Mouse (Mus musculus) left cerebral cortex, postnatal 25 days (tissue): Measurements from ENCODE around the gene Dvl3. TPM values are rescaled to one million over a fixed set of nuclear protein-coding genes. Genes with fewer than 3 reads are reported as not detected.

Source experiments
- DNase-seq, 2 experiments: peaks; one replicate each; pipeline ENCODE4 v3.0.0; 2022; ENCODE audit warnings: low spot score in 2 of 2, mixed read lengths in 1 of 2
- intact Hi-C: fragments of 180-260 bp; cut with DNase I; formaldehyde crosslinking; loops from one replicate; pipeline ENCODE4 v1.15.1; 2025
- total RNA-seq, 2 experiments: library from RNA; stranded (reverse); gene quantifications; 2 replicates each; pipeline ENCODE4 v1.2.3; 2021

Gene Dvl3
- total RNA-seq, 2 experiments from 2014 or later: 70.9 to 72.1 TPM

DNA sequence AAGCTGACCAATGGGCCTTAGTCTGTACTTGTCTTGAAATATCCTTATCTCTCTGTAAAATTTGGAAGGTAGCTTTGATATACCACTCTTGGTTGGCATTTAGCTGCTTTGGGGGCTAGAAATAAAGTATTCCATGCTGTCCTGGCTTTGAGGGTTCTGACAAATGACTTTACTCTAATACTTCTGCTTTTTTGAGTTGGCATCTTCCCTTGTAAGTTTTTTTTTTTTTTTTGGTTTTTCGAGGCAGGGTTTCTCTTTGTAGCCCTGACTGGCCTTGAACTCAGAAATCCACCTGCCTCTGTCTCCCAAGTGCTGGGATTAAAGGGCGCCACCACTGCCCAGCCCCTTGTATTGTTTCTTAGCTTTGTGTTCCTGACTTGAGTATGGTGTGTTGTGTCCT lies 23.3 kb upstream of the Dvl3 start:
- no peak for DNase-seq
- intact Hi-C loops: no loop called here

DNA sequence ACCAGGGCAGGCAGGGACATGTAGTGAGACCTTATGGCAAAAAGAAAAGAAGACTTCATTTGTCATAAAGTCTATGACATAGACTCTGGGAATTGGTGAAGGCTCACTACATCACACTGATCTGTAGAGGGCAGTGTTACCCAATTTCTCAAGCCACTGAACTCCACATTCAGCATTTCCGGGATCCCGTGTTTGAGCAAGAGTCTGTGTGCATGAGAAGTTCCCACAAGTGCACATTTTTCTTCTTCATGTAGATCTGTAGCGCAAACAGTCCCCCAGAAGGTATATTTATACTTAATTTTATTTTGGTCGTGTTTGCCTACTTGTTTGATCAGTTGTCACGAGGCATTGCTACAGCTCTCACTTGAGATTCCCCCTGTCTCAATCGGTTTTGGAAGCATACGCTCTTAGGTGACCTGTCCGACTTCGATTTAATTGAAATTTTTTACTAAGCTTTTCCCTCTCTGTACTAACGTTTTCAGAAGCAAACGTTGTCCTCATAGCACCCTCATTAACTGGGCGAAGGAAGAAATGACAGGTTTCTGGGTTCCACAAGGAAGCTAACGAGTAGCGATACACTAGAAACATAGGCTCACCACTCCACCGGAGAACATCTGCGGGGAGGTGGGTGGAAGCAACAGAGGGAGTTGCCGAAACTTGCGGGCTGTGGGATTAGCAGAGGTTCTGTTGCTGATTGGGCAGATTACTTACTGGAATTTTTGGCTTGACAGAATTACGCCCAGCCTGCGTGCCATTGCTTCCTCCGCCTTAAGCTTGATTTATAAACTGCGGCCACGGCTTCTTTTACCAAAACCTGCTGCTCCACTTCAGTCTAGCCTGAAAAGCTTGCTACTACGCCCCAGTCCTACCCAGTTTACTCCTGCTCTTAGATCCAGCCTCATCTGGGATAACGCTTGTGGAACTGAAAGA lies 19.8 kb upstream of the Dvl3 start:
- peak; percentile 69 to 87 for DNase-seq

DNA sequence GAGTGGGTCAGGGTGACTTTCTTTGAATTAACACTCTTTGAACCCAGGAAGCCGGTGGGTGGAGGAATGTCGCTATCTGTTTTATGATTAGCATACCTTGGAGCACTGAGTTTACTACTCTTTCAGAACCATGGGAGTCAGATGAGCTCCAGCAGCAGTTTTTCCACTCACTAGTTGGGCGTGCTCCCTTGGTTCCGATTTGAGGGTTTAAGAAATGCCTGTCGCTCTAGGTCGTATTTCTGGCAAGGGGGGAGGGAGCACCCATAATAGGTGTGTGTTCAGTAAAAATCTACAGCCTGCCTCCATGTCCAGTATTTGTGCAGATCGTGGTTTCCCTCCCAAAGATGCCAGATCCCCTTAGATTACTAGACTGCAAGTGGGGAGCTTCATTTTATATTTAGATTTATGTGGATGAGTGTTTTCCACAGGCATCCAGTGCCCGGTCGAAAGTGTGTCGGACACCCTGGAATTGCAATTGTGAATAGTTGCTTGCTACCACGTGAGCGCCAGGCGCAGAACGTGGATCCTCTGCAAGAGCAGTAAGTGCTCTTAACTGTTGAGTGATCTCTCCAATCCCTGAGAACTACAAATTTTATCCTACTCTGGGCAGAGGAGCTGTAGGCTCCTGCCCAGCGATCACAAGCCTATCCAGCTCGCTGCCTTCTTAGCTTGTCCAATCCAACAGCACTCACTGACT lies 18.7 kb upstream of the Dvl3 start:
- intact Hi-C loops: loop anchor here (1.0 to 5.0 kb wide), 4 partner anchors 19 to 269 kb away; partner anchors contain the start of genes Alg3, Dvl3, Eef1akmt4 and Gm49333
- DNase-seq: no peak

More for the DNA sequence above, 19.8 kb upstream of the Dvl3 start:
- intact Hi-C loops: loop anchor here (5.0 kb wide), 2 partner anchors 115 to 270 kb away; partner anchors contain the start of genes Alg3, Eef1akmt4 and Gm49333

DNA sequence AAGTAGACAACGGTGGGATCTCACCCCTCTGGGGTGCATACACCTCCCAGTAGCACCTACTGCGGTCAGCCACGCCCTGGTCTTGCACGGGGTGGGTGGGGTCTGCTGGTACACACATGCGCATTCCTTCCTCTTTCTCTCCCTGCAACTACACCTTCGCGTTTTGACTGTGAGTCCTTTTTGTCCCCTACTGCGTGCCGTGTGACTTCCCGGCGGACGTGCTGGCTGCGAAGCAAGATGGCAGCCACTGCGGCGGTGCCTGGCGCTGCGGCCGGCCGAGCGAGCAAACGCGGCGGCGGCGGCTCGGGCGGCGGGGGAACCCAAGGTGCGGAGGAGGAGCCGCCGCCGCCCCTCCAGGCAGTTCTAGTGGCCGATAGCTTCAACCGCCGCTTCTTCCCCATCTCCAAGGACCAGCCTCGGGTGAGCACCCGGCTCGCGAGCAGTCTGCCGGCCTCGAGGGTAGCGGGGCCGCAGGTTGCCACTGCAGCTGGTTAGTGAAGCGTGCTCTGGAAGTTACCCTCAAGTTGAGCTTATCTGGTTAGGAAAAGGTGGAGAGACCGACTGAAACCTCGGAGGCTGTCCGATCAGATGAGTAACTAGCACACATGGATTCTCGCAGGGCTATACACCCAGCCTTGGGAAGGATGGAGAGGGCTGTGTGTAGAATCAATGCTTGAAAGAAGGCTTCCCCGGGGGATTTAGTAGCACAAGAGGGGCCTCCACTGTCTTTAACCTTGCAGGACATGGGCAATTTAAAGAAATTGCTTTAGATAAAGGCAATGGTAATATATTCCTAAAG lies 17.9 kb upstream of the Dvl3 start, which contains the start of gene Eif2b5:
Gene Eif2b5, plus strand, starts transcription at position 141 of the 799 bp plus-strand sequence.
- intact Hi-C loops: loop anchor here (1.0 to 5.0 kb wide), 4 partner anchors 18 to 268 kb away; partner anchors contain the start of genes Alg3, Dvl3, Eef1akmt4 and Gm49333
- peak; percentile 93 to 97 for DNase-seq

DNA sequence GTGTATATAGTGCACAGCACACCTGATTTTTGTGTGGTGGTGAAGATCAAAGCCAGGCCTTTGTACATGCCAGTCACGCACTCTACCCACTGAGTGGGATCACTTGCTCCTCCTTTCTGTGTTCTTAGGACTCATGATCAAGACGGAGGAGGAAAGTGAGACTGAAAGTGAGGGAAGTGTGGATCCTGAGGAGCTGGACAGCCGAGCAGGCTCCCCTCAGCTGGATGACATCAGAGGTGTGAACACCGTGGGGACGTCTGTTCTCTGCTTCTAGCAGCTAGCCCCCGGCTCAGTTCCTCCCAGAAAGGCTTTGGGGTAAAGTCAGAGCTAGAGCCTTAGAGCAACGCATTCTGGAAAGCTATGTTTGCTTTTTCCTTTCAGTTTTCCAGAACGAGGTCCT lies 10.8 kb upstream of the Dvl3 start:
- DNase-seq: peak in 1 of 2 experiments; percentile 74
- intact Hi-C loops: loop anchor here (10.0 kb wide), 1 partner anchor 689 kb away; no protein-coding TSS in a partner anchor

DNA sequence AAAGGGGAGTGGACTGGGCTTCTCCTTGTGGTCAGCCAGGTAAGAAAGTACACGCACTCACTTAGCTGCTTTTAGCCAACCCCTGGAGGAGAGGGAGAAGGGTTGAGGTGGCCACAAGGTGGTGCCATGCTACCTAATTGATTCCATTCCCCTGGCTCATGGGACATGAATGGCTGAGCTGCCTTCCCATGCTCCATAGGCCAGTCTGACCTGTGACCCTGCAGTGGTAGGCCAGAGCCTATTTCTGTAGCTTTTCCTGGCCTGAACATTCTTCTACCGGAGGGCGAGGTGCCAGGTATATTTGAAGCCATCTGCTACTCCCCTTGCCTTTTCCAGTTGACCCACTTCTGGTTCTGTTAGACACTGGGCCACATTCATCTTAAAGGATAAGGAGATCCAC lies 7.4 kb upstream of the Dvl3 start:
- intact Hi-C loops: loop anchor here (10.0 kb wide), 1 partner anchor 685 kb away; no protein-coding TSS in a partner anchor
- DNase-seq: no peak

DNA sequence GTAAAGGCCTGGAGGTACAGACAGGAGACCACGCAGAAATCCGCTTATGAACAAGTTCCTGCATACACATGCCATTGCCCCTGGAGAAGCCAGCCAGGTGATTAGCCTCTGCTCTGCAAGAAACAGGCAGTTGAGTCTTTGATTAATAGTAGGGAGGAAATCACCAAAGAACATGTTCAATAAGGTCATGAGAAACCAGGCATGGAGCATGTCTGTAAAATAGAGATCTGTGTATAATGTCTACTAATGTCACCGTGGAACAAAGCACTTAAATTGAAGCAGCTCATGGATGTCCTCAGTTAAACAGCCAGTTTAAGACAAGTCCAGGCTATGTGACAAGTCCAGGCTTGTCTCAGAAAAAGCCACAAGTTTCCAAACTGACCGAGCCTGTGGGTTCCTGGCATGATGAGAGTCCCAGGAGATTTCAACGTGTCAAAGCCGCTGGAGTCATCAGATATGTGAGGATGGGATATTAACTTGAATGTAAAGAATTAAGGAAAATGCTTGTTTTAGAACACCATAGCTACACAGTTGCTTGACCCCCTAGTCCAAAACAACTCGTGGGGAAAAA lies 5.4 kb upstream of the Dvl3 start:
- no peak for DNase-seq
- intact Hi-C loops: no loop called here

DNA sequence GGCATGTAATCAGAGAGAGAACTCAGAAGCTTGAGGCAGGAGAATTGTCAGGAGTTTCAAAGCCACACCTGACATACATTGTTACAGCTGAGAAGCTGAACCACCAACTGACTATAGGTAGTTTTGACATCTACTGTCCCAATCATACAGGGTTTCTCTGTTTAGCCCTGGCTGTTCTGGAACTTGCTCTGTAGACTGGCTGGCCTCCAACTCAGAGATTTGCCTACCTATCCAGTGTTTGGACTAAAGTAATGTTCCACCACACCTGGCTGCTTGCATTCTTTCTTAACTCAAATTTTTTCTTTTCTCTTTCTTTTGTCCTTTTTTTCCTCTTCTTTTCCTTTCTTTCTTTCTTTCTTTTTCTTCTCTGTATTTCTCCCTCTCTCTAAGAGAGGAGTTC lies 750 bp upstream of the Dvl3 start:
- intact Hi-C loops: loop anchor here (2.0 to 5.0 kb wide), 2 partner anchors 17 to 126 kb away; partner anchors contain the start of gene Eif2b5
- DNase-seq: no peak

DNA sequence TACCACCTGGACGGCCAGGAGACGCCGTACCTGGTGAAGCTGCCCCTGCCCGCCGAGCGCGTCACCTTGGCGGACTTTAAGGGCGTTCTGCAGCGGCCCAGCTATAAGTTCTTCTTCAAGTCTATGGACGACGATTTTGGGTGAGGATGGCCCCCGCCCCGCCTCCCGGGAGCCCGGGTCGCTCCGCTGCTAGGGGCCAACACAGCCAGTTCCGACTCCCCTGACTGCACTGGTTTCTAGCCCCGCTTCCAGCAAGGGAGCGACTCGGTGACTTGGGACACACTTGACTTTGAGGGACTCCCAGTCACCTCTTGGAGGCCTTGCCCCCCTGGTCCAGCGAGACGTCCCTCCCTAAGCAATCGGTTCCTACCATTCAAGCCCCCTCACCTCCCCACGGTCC lies 434 bp downstream of the Dvl3 start:
- intact Hi-C loops: loop anchor here (2.0 to 5.0 kb wide), 2 partner anchors 18 to 125 kb away; partner anchors contain the start of gene Eif2b5
- no peak for DNase-seq

DNA sequence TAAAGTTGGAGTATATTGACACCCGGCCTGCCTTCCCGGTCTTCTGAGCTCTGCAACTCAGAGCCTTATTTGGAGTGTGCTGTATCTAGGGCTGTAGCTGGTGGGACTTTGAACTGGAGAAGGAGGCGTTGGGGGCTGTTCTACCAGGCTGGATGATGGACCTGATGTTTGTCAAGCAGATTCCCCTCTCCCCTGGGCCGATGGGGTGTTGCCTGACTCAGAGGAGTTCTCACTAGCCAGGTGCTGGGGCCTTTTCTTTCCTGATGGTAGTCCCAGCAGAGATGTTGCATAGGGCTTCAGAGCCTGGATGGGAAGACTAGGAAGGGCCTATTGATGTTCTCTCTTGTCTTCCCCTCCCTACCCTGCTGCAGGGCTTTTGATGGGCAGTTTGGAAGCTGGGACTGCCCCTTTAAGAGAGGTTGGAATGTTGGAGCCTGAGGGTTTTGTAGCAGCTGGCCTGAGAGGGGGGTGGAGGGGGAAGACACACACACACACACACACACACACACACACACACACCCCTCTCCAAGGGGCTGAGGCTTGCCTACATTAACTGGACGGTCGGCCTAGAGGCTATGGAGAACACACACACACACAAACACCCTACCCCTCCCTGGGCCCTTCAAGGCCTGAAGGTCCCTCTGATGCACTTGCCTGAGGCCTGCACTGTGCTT lies 1.1 kb downstream of the Dvl3 start:
- intact Hi-C loops: loop anchor here (2.0 to 5.0 kb wide), 2 partner anchors 19 to 124 kb away; partner anchors contain the start of gene Eif2b5
- no peak for DNase-seq

DNA sequence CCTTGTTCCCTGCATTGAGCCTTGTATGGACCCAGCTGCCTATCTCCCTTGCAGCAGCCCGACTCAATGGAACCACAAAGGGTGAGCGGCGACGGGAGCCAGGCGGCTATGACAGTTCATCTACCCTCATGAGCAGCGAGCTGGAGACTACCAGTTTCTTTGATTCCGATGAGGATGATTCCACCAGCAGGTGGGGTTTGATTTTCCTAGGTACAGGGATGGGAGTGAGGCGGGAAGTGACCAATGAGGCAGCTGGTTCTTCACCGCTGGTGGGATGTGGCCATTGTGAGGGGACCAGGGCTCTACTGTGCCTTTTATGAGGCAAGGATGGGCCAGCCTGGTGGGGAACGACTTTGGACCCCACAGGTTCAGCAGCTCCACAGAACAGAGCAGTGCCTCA lies 7.1 kb downstream of the Dvl3 start:
- no peak for DNase-seq
- intact Hi-C loops: no loop called here

DNA sequence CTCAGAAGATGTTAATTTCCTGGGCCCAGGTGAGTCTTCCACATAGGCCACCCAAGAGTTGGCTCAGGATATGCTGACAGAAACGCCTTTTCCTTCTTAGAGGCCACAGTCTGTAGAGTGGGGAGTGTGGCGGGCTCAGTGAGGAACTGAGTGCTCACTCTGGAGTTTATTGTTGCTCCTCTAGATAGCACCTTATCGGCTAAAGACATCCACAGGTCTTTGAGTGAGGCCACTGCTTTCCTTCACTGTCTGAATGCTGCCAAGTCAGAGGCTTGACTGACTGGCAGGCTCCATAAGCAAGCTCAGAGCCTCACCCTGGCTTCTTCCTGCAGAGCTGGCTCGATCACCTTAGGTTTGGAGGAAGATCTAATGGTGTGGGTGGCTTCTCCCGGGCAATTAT lies 12.0 kb downstream of the Dvl3 start:
- DNase-seq: no peak
- intact Hi-C loops: no loop called here

DNA sequence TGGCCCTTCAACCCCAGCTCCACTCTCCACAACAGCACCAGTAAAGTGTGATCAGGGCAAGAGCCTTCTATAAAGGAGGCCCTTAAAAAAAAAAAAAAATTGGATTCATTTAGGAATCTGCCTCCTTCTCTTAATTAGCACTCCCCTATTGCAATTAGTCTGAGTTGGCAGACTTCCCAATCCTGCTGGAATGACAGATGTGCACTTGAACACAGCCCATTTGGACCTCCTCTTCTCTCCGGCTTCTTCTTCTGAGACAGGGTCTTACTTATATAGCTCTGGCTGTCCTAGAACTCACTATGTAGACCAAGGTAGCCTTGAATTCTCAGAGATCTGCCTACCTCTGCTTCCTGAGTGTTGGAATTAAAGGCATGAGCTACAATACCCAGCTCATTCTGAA lies 12.6 kb downstream of the Dvl3 start:
- intact Hi-C loops: no loop called here
- no peak for DNase-seq

DNA sequence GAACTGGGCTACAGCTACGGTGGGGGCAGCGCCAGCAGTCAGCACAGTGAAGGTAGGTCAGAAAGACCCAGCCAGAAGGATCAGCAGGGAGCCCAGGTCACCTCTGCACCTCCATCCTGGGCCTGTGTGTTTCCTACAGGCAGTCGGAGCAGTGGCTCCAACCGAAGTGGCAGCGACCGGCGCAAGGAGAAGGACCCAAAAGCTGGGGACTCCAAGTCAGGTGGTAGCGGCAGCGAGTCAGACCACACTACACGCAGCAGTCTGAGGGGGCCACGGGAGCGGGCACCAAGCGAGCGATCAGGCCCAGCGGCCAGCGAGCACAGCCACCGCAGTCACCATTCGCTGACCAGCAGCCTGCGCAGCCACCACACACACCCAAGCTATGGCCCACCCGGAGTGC lies 14.2 kb downstream of the Dvl3 start:
- DNase-seq: no peak
- intact Hi-C loops: no loop called here

DNA sequence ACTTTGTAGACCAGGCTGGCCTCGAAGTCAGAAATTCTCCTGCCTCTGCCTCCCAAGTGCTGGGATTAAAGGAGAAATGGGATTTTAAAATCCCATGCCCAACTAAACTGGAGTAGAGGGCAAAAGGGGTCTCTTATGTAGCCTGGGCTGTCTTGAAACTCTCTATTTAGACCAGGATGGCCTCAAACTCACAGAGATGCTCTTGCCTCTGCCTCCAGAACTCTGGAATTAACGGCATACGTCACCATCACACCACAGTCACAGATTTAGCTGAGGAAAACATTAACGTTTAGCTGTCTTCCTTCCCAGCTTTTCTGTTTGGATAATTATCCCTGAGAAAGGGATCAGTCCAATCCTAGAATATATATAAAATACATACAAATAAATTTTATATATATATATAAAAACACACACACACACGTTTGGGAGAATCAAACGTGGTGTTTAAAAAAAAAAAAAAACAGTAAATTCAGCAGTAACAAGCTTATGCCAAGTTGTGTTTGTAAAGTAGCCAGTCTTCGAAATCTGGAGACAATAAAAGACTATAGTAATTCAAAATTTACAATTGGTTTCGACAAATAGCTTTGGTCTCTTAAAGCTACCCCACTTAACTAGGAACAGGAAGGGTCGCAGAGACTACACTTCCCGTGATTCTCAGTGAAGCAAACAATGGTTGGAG lies 18.0 kb downstream of the Dvl3 start:
- no peak for DNase-seq
- intact Hi-C loops: loop anchor here (5.0 kb wide), 1 partner anchor 118 kb away; the partner anchor contains the start of gene Psmd2

DNA sequence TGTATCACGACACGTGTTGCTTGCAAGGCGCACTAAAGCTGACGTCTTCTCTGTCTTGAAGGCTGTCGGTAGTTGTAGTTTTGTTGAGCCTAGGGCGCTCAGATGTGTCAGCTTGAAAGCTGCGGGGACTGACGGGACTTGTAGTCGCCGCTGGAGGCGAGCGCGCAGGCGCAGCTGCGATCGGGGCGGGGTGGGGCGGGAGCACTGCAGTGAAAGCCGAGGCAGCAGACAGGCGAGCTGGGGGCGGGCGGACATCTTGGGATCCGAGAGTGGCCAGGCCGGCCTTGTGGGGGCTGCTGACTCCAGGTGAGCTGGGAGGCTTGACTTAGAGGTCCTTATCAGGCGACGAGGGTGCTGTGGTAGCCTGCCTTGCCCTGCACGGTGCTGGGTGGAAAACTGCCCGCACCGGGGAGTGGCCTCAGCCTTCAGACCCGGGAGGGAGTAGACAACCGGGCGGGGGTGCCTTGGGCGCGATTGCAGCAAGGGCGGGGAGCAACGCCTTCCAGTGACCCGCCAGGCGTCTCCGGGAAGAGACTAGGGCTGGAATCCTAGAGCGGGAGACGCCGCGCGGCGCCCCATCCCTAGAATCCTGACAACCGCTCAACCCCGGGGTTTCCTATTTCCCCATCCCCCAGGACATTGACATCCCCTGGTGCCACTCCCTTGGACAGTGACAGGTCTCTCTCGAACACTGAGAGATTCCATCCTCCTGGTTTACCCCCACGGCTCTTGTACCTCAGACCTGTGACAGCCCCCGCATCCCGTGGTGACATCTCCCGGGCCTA lies 18.7 kb downstream of the Dvl3 start, which contains the start of gene Ap2m1:
Gene Ap2m1, plus strand, starts transcription at position 183 of the 785 bp plus-strand sequence.
- intact Hi-C loops: loop anchor here (5.0 kb wide), 1 partner anchor 117 kb away; the partner anchor contains the start of gene Psmd2

More for the DNA sequence above, 18.7 kb downstream of the Dvl3 start, which contains the start of gene Ap2m1:
- peak; percentile 93 to 100 for DNase-seq
